Mouse (Mus musculus): Measurements from ENCODE around the gene G3bp1. TPM values are rescaled to one million over a fixed set of nuclear protein-coding genes. Genes with fewer than 3 reads are reported as not detected.

G3bp1 gene
- polyA plus RNA-seq (2014; fragmentation: Nextera tagmentation; extraction: Ambion mirVana), result 103 and 104 TPM in 2 replicates

DNA sequence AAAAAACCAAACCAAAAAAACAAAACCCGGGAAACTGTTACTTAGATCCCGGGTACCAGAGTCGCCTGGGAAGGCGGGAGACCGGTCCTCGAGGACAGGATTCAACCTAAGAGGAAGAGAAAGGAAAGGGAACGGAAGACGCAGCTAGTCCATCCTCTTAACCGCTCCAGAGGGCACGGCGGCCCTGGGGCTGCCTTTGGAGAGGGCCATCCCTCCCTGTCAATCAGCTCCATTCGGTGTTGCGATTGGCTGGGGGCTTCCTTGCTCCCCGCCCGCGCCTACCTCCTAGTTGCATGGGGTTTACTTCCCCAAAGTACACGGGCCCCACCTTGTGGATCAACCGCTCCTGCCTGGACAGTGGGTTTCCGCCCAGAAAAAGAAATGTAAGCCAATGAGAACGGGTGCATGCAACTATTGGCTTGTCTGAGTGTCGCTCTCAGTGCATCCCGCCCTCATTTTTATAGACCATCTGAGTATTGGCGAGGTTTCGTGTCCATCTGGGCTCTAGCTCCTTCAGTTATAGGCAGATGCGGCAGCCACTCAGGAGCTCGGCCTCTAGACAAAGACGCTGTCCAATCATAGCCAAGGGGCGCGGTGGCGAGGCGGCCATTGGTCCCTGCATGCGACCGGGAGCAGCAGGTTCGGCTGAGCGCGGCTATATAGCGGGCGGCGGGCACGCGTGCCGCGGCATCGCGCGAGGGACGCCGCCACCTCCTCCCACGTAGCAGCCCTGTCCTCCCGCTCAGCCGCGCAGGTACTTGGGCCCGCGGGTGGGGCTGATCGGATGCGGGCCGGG, at the start of gene G3bp1:
TSS of gene G3bp1 (plus strand) at position 638 of the 796 bp plus-strand sequence.
- Histone ChIP-seq H3K27me3 (ENCODE audit: control insufficient read depth, insufficient read depth, low read length) (no peaks in the 10 kb centered on the region), H3K4me3 (ENCODE audit: control insufficient read depth in 1 of 2, insufficient read depth in 1 of 2, low read depth in 1 of 2, low read length in 2 of 2) (peak within 1 kb of the TSS; percentile 94 to 99), H3K9me3 (ENCODE audit: control insufficient read depth, low read length) (no peaks in the 10 kb centered on the region), H3K4me2 (ENCODE audit: low read length) (peak within 1 kb of the TSS; percentile 91), H3K4me1 (ENCODE audit: control insufficient read depth in 2 of 2, insufficient read depth in 2 of 2, low read length in 2 of 2) (peaks cover 11 to 38% of the 10 kb centered on the region in 2 experiments), H3K27ac (replicated peaks in 1 of 2; ENCODE audit: control insufficient read depth in 1 of 2, insufficient read depth in 1 of 2, low read depth in 2 of 2, low read length in 2 of 2) (peak within 1 kb of the TSS; percentile 95 to 98), H3K36me3 (ENCODE audit: control insufficient read depth, insufficient read depth, low read length) (peaks cover 11% of the 10 kb centered on the region; the same call in 1 of the 2 replicates), H3K9ac (ENCODE audit: low read length) (peak within 1 kb of the TSS; percentile 99)
- ATAC-seq (ENCODE audit: insufficient number of reproducible peaks, insufficient read depth, low FRiP score, low read depth), result peak; percentile 97
- WGBS, result under 1% methylated on average over 57 of the region's 57 CpGs

DNA sequence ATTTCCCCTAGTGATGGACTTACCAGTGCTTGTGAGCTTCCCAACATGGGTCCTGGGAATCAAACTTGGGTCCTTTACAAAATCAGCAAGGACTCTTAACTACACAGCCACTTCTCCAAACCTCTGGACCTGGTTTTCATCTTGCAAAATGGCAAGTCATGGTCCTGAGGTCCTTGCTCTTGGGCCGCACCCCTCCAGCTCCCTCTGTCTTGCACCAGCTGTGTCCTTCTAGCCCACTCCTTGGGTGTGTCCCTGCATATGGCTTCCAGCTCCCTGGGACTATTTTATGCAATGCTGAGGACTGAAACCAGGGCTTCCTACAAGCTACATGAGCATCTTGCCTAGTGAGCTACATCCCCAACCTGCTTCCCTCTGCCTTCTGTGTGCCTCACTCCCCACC, 46.5 kb upstream of the G3bp1 start, which contains the start of gene Sparc:
TSS of gene Sparc (minus strand) at position 206 of the 400 bp plus-strand sequence.
- Histone ChIP-seq H3K4me3 (ENCODE audit: control insufficient read depth in 1 of 2, insufficient read depth in 1 of 2, low read depth in 1 of 2, low read length in 2 of 2) (no peak within 1 kb of the TSS), H3K4me2 (ENCODE audit: low read length) (no peak within 1 kb of the TSS), H3K36me3 (ENCODE audit: control insufficient read depth, insufficient read depth, low read length) (no peaks in the 10 kb centered on the region), H3K9me3 (ENCODE audit: control insufficient read depth, low read length) (no peaks in the 10 kb centered on the region), H3K4me1 (ENCODE audit: control insufficient read depth in 2 of 2, insufficient read depth in 2 of 2, low read length in 2 of 2) (peaks cover 33 to 42% of the 10 kb centered on the region in 2 experiments), H3K27me3 (ENCODE audit: control insufficient read depth, insufficient read depth, low read length) (no peaks in the 10 kb centered on the region), H3K27ac (replicated peaks in 1 of 2; ENCODE audit: control insufficient read depth in 1 of 2, insufficient read depth in 1 of 2, low read depth in 2 of 2, low read length in 2 of 2) (peak within 1 kb of the TSS; percentile 67 to 73), H3K9ac (ENCODE audit: low read length) (no peak within 1 kb of the TSS)
- ATAC-seq (ENCODE audit: insufficient number of reproducible peaks, insufficient read depth, low FRiP score, low read depth), result no peak
- WGBS, result 93% methylated on average over 1 of the region's 1 CpGs

DNA sequence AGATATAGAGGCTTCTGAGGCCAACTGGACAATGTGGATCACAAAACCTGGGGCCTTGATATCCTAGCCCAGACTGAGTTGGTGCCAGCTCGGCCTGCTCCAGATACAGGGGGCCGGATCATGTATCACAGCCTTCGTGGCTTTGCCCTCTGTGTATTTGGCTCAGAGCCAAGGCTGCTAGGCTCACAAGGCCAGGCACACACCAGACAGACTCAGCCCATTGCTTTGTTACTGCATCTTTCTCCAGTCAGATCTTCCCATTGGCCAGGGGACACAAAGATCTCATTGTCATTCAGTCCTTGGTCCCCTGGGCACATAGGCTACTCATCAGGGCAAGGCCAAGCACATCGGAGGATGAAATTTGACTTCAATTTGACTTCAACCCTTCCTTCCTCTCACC, 45.7 kb upstream of the G3bp1 start:
- peaks cover 39 to 50% of the 10 kb centered on the region in 2 experiments for H3K4me1 ChIP-seq (ENCODE audit: control insufficient read depth in 2 of 2, insufficient read depth in 2 of 2, low read length in 2 of 2)
- H3K4me3 ChIP-seq (ENCODE audit: control insufficient read depth in 1 of 2, insufficient read depth in 1 of 2, low read depth in 1 of 2, low read length in 2 of 2), result no peak overlapping the region
- no peaks in the 10 kb centered on the region for H3K27me3 ChIP-seq (ENCODE audit: control insufficient read depth, insufficient read depth, low read length)
- peak overlapping the region; percentile 67 to 73 for H3K27ac ChIP-seq (replicated peaks in 1 of 2; ENCODE audit: control insufficient read depth in 1 of 2, insufficient read depth in 1 of 2, low read depth in 2 of 2, low read length in 2 of 2)
- no peaks in the 10 kb centered on the region for H3K36me3 ChIP-seq (ENCODE audit: control insufficient read depth, insufficient read depth, low read length)
- H3K4me2 ChIP-seq (ENCODE audit: low read length), result no peak overlapping the region
- no peak for ATAC-seq (ENCODE audit: insufficient number of reproducible peaks, insufficient read depth, low FRiP score, low read depth)
- 15% methylated on average over 4 of the region's 4 CpGs for WGBS
- no peaks in the 10 kb centered on the region for H3K9me3 ChIP-seq (ENCODE audit: control insufficient read depth, low read length)
- H3K9ac ChIP-seq (ENCODE audit: low read length), result no peak overlapping the region

DNA sequence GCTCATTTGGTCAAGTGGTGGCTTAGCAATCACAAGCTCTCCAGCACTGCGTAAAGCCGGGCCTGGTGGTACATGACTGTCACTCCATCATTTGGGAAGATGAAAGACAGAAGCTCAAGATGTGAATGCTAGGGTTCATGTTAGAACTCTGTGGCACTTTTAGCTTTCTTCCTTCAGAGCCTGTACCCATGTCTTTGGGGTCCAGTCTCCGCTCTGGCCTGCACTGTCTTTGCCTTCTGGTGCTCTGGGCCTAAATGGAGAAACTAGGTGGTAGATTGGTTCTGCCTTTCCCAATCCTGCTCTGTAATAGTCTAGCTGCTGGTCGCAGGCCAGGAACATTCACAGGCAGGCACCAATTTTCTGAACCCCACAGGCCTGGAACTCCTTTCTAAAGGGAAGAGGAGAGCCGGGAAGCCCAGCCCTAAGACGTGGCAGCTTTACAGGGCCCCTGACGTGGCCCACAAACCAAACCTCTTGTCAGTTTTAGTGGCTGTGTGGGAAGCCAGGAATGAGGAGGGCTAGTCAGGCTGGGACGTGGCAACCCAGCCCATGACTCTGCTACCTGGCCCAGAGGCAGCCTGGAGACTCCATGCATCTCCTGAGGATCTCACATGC, 44.6 kb upstream of the G3bp1 start:
- WGBS, result 77% methylated on average over 8 of the region's 8 CpGs
- Histone ChIP-seq H3K27ac (replicated peaks in 1 of 2; ENCODE audit: control insufficient read depth in 1 of 2, insufficient read depth in 1 of 2, low read depth in 2 of 2, low read length in 2 of 2) (peak overlapping the region; percentile 31 to 73; a peak in 2 of 4 replicates), H3K36me3 (ENCODE audit: control insufficient read depth, insufficient read depth, low read length) (no peaks in the 10 kb centered on the region), H3K4me3 (ENCODE audit: control insufficient read depth in 1 of 2, insufficient read depth in 1 of 2, low read depth in 1 of 2, low read length in 2 of 2) (no peak overlapping the region), H3K27me3 (ENCODE audit: control insufficient read depth, insufficient read depth, low read length) (no peaks in the 10 kb centered on the region), H3K4me1 (ENCODE audit: control insufficient read depth in 2 of 2, insufficient read depth in 2 of 2, low read length in 2 of 2) (peaks cover 39 to 52% of the 10 kb centered on the region in 2 experiments), H3K9me3 (ENCODE audit: control insufficient read depth, low read length) (no peaks in the 10 kb centered on the region), H3K4me2 (ENCODE audit: low read length) (no peak overlapping the region), H3K9ac (ENCODE audit: low read length) (0 out of 2 replicates have a peak overlapping the region, but pooled peaks have one; percentile 1)
- ATAC-seq (ENCODE audit: insufficient number of reproducible peaks, insufficient read depth, low FRiP score, low read depth), result no peak

DNA sequence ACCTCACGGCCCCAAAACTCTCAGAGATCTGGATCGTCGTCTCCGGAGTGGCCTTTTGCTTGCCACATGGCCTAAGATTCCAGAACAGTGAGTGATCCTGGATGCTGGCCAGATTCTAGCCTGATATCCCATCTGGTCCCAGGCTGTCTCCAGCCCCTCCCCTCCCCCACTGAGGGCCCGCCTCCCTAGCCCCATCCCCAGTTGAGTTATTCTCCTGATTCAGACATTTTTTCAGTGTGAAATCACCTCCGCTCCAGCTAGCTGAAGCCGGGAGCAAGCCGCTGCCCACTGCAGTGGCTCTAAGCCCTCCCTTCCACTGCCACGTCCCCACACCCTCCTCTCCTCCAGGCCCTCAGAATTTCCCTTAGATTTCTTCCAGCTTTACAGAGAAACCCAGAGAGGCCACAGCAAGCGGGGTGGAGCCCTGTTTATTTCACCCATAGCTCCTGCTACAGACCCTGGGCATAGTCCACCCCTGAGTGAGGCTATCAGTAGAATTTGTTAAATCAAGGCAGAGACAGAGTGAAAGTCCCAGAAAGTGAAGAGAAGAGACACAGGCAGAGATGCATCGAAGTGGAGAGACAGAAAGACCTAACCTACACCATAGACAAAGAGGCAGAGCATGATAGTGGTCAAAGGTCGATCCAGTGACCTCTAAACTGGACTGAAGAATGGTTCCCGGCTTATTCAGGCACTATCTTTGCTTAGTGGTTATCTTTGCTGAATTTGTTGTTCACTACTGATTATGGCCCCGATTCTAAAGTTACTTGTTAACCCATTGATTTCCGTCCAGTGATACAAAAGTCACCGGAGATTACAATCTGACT, 41.1 kb upstream of the G3bp1 start:
- no peaks in the 10 kb centered on the region for H3K9me3 ChIP-seq (ENCODE audit: control insufficient read depth, low read length)
- H3K4me2 ChIP-seq (ENCODE audit: low read length), result 0 out of 2 replicates have a peak overlapping the region, but pooled peaks have one; percentile 4
- H3K27me3 ChIP-seq (ENCODE audit: control insufficient read depth, insufficient read depth, low read length), result no peaks in the 10 kb centered on the region
- peak; percentile 77 for ATAC-seq (ENCODE audit: insufficient number of reproducible peaks, insufficient read depth, low FRiP score, low read depth)
- H3K9ac ChIP-seq (ENCODE audit: low read length), result peak overlapping the region; percentile 19; the same call in 1 of the 2 replicates
- peak overlapping the region; percentile 83 to 85 for H3K27ac ChIP-seq (replicated peaks in 1 of 2; ENCODE audit: control insufficient read depth in 1 of 2, insufficient read depth in 1 of 2, low read depth in 2 of 2, low read length in 2 of 2)
- no peak overlapping the region for H3K4me3 ChIP-seq (ENCODE audit: control insufficient read depth in 1 of 2, insufficient read depth in 1 of 2, low read depth in 1 of 2, low read length in 2 of 2)
- H3K36me3 ChIP-seq (ENCODE audit: control insufficient read depth, insufficient read depth, low read length), result no peaks in the 10 kb centered on the region
- peaks cover 30 to 36% of the 10 kb centered on the region in 2 experiments for H3K4me1 ChIP-seq (ENCODE audit: control insufficient read depth in 2 of 2, insufficient read depth in 2 of 2, low read length in 2 of 2)
- WGBS, result 19% methylated on average over 16 of the region's 16 CpGs

DNA sequence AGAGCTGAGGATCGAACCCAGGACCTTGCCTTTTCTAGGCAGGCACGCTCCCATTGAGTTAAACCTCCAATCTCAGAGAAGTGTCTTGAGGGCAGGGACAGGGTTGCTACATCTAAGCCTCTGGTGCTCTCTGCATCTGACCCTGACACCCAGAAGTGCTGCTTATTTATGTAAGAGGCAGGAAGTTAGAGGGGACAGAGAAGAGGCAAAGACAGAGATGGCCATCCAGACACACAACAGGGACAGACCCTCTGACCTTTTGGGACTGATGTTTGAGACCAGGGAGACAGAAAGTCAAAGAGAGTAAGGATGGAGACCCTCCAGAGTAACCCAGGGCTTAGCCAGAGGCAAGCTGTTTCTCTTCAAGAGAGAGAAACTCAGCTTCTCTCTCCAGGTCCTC, 39.5 kb upstream of the G3bp1 start:
- H3K27ac ChIP-seq (replicated peaks in 1 of 2; ENCODE audit: control insufficient read depth in 1 of 2, insufficient read depth in 1 of 2, low read depth in 2 of 2, low read length in 2 of 2), result no peak overlapping the region
- no peak overlapping the region for H3K4me3 ChIP-seq (ENCODE audit: control insufficient read depth in 1 of 2, insufficient read depth in 1 of 2, low read depth in 1 of 2, low read length in 2 of 2)
- H3K9ac ChIP-seq (ENCODE audit: low read length), result no peak overlapping the region
- no peaks in the 10 kb centered on the region for H3K27me3 ChIP-seq (ENCODE audit: control insufficient read depth, insufficient read depth, low read length)
- no peak overlapping the region for H3K4me2 ChIP-seq (ENCODE audit: low read length)
- WGBS, result 93% methylated on average over 2 of the region's 2 CpGs
- ATAC-seq (ENCODE audit: insufficient number of reproducible peaks, insufficient read depth, low FRiP score, low read depth), result no peak
- peaks cover 15 to 24% of the 10 kb centered on the region in 2 experiments for H3K4me1 ChIP-seq (ENCODE audit: control insufficient read depth in 2 of 2, insufficient read depth in 2 of 2, low read length in 2 of 2)
- no peaks in the 10 kb centered on the region for H3K9me3 ChIP-seq (ENCODE audit: control insufficient read depth, low read length)
- H3K36me3 ChIP-seq (ENCODE audit: control insufficient read depth, insufficient read depth, low read length), result no peaks in the 10 kb centered on the region

DNA sequence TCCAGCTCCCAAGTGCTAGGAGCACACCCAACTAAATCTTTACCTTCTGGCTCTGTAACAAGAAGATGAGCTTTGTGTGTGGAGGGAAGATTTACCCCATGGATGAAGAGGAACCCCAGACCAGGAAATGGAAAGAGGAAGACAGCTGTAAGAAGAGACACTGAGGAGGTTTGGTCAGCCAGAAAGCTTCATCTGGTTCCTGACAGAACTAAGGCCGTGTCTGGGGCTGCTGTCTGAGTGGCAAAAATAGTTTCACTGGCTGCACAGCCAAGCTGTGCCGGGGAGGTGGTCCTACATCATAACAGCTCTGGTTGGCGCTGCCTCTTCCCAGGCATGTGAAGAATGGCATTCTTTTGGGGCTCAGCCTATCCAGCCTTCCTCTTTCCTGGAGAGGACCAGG, 36.5 kb upstream of the G3bp1 start:
- H3K4me2 ChIP-seq (ENCODE audit: low read length), result no peak overlapping the region
- no peaks in the 10 kb centered on the region for H3K9me3 ChIP-seq (ENCODE audit: control insufficient read depth, low read length)
- no peaks in the 10 kb centered on the region for H3K27me3 ChIP-seq (ENCODE audit: control insufficient read depth, insufficient read depth, low read length)
- H3K9ac ChIP-seq (ENCODE audit: low read length), result peak overlapping the region; percentile 66
- H3K27ac ChIP-seq (replicated peaks in 1 of 2; ENCODE audit: control insufficient read depth in 1 of 2, insufficient read depth in 1 of 2, low read depth in 2 of 2, low read length in 2 of 2), result peak overlapping the region; percentile 96 to 98
- no peaks in the 10 kb centered on the region for H3K36me3 ChIP-seq (ENCODE audit: control insufficient read depth, insufficient read depth, low read length)
- H3K4me1 ChIP-seq (ENCODE audit: control insufficient read depth in 2 of 2, insufficient read depth in 2 of 2, low read length in 2 of 2), result peaks cover 10 to 28% of the 10 kb centered on the region in 2 experiments
- H3K4me3 ChIP-seq (ENCODE audit: control insufficient read depth in 1 of 2, insufficient read depth in 1 of 2, low read depth in 1 of 2, low read length in 2 of 2), result no peak overlapping the region
- peak; percentile 54; the same call in 1 of the 2 replicates for ATAC-seq (ENCODE audit: insufficient number of reproducible peaks, insufficient read depth, low FRiP score, low read depth)
- 3% methylated on average over 3 of the region's 3 CpGs for WGBS

Measured in heart, embryonic 14.5 days (tissue).